Mouse (Mus musculus) ZHBTc4 (cell line): ENCODE measurements around the gene Zfp13.
A peak's percentile ranks its signal among the peaks of the same experiment; 100 is the strongest.

Experiments
- DNase-seq: peaks from one replicate; pipeline ENCODE4 v3.0.0-alpha.2; 2011; ENCODE audit warnings: low read depth, low spot score

The Zfp13 gene

DNA sequence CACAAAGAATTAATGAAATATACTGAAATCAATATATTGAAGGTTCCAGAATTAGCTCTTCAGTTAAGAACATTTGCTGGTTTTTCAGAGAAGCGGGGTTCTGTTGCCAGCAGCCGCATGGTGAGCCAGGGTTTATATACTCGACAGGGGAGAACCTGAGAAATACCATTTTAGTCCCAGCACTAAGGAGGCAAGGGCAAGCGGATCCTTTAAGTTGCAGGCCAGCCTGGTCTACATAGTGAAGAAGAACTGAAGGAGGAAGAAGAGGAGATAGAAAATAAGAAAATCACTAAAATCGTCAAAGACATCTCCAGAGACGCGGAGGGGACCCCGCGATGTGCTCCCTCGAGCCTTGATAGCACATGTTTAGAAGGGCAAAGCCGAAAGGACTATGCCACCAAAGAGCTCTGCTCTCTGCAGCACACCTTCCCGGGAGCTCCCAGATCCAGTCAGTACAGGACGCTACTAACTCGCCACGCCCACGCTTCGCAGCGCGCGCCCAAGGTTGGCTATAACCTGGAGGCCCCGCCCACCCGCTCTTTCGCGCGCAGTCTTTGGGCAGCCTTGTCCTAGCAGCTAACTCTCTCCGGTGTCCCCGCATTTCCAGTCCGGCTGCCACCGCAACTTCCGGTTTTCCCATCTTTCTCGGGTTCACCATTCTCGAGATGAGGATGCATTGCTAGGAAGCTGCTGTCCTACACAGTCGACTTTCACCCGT, 6.9 kb downstream of the Zfp13 start:
- DNase-seq = peak; percentile 100

DNA sequence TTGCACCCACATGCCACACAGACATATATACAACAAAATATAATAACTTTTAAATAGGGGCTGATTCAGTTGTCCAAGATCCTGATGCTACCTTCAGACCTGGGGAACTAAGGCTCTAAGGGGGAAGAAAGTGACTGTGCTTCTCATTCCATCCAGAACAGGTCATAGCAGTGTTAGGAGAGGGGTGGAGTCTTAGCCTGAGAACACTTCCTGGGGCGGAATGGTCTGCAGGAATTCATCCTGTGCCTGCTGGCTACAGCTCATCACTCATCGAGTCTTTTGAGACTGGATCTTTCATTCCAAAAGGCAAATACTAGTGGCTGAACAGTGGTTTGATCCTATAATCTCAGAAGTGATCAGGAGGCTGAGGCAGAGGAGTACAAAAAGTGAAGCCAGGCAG, 12.0 kb downstream of the Zfp13 start:
- DNase-seq = peak; percentile 69

DNA sequence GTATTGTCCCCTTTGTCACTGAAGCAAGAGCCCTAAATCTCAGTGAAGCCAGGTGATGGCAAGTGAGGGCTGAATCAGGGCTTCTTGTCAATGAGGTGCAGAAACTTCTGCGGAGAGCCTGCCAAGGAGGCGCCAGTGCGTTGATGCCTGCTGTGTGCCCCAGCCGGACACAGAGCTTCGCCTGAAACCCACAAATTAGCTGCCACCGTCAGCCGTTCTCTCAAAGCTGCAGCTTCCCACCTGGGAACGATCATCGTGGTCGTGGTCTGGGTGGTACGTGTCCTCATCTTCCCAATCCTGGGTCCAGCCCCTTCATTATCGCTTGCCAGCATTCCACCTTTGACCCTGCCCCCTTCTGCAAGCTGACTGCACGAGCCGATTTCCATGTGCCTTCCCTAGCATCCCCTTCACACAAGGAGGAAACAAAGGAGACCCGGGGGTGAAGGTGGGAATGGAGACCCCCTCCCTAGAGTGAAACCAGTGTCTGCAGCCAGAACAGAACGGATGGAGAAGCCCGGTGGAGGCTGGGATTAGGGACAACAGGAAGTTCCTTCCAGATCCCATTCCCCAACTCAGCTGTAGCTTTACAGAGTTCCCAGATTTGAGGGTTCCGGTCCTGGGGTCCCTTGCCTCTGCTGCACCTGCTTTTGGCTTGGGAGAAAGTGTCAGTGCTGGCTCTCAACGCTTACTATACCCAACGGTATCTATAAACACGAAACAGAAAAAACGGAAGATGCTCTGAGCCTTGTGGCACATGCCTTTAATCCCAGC, 13.4 kb downstream of the Zfp13 start:
- peak; percentile 88 for DNase-seq

DNA sequence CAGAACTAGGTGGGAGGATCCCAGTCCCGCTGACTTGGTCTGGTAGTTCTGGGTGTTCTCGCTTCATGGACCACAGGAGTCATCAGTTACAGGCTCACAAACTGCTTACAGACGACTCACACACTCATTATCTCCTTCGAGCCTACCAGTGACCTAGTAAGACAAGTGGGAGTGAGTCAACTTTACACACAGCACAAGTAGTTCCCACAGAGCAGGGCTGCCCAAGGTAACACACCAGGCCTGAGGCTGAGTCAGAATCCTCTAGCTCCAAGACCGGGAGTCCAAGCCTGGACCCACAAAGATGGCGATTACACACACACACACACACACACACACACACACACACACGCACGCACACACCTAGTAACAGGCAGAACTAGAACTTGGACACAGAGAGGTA, 14.5 kb downstream of the Zfp13 start:
- DNase-seq = no peak

DNA sequence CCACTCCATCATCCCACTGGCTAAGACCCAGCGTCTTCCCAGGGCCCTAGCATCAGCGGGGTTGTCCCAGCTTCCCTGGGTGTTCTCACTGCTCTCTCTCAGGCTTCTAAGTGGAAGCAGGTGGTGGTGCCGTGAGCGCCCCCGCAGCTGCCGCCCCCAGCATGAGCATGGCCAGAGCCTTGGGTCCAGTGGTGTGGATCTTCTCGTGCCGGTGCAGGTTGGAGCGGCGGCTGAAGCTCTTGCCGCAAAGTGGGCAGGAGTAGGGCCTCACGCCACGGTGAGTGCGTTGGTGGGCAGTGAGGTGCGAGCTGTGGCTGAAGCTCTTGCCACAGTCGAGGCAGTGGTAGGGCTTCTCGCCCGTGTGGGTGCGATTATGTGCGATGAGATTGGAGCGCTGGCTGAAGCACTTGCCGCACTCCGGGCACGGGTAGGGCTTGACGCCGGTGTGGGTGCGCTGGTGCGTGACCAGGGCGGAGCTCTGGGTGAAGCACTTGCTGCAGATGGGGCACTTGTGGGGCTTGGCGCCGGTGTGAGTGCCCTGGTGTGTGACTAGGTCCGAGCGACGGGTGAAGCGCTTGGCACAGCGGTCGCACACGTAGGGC, 23.2 kb downstream of the Zfp13 start:
- peak; percentile 59 for DNase-seq

DNA sequence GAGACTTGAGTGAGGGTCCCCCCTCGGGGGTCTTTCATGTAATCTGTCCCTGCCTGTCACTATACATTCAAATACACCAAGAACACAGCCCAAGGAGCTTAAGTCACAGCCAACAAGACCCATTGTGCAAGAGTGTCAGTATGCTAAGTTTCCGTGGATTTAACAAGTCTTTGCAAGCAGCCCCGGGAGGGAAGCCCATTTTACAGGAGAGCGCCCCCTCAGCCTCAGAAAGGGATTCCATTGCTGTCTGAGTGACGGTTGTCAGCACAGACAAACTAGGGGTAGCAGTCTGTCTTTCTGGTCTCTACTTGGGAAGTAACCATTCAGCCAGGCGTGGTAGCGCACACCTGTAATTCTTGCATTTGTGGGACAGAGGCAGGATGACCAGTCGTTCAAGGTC, 25.2 kb downstream of the Zfp13 start:
- DNase-seq = peak; percentile 51

DNA sequence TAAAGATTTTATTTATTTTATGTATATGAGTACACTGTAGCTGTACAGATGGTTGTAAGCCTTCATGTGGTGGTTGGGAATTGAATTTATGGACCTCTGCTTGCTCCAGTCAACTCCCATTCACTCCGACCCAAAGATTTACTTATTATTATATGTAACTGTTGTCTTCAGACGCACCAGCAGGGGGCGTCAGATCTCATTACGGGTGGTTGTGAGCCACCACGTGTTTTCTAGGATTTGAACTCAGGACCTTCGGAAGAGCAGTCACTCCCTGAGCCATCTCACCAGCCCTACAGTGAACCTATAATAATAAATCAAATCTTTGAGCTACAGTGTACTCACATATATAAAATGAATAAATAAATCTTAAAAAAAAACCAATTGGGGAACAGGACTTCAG, 27.2 kb downstream of the Zfp13 start:
- peak; percentile 60 for DNase-seq

DNA sequence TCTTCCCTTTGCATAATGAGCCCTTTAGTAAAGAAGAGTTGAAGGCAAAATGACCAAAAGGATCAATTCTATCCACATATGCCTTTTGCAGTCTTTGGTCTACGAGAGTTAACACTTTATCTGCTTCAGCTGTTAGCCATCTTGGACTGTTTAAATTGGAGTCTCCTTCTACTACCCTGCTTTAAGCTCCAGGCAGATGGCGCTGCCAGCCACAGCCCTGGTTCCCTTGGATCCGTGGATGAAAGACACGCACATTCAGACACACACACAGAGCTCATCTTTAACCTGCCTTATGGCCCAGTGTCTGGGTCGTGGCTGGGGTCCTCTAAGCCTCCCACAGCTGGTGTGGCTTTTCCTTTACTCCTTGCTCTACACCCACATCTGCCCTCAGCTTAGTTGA, 28.2 kb downstream of the Zfp13 start:
- DNase-seq = no peak

DNA sequence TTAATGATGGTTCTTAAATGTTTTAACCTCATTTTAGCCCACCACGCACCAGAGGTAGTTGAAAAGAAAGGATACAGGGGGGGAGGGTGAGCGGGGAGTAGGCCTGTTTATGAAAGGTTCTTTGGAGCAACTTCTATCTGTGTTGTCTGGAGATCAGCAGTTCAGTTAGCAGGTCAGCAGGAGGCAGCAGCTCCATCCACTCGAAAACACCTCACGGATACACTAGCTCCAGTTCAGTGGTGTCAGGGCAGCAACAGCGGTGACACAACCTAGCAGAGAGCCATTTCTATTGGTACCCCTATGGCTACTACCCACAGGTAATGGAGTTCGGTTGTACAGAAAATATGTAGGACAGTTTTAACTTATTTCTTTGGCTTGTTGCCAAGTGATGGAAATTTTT, 29.3 kb downstream of the Zfp13 start:
- DNase-seq = peak; percentile 75

DNA sequence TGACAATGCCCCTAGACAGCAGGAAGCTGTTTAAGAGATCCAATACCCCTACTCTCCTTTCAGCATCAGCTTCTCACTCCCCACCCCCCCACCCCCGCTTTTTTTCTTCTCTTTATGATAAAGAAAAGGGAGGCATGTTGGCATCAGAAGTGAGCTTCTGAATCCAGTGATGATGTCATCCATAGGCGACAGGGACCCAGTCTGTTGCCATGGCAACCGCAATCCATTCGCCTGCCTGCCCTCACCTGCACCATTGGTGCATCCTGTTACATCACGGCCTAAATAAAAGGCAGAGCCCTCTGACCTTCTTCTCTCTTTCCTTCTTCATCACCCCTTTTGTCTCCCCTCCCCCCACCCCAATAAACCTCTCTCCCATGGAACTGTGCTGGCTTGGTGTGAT, 30.9 kb downstream of the Zfp13 start:
- DNase-seq = peak; percentile 81

DNA sequence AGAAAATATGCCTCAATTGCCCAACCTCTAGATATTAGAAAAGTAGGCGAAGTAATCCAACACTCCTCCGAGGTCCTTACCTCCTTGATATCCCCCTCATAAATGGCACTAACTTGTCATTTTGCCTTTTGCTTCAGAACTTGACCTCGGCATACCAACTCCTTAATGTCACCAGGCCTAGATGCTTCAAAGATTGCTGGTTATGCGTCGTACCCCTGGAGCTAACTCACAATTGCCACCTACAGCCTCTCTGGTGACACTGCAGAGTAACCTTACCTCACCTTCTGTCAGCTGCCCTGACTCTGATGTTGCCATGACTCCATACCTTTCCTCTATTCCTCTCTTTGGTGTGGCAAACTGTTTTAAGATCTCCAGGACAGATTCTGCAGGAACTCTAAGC, 32.5 kb downstream of the Zfp13 start:
- DNase-seq = peak; percentile 51

DNA sequence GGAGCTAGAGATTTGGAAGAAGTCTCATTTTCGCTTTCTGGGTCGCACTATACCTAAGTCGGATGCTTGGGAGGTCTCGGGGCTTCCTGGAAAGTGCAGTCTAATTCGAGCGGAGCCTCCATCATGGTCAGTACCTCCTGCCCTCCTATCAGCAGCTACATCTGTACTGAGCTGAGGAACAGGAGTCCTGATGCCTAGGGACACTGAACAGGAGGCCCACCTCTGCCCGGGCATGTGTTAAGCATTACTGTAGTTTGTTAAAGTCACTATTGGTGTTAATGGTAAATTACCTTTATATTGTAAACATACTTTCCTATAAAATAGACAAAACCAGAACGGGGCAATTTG, 34.9 kb downstream of the Zfp13 start:
- no peak for DNase-seq

DNA sequence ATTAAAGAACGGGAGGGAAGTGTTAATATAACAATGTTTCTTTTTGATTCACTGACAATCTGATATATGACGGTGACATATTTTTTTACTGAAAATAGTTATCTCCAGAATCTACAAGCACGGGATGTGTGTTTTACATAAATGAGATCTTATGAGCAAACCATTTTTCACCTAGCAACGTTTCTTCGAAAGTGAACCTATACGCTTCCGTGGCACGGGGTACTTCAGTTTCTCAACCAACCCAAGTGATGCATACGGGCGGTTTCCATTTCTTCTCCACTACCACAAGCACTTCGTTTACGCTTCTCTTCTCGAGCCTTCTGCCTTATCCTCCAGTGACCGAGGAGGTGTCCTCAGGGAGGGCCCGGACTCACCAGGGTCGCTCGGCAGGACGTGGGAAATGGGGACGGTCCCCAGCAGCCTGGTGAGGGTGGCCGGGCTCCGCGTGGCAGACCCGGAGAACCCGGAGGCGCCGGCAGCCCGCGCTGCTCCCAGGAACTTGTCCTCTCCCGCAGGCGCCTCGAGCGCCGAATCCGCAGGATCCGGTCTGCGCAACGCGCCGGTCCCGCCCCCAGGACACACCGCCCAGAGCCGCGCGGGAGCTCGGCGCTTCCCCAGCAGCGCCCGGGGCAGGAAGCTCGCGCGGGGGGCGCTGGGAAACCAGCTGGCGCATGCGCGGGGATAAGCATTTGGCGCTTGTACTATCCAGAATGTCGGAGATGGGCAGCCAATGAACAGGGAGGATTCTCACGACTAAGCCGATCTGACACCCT, 35.5 kb downstream of the Zfp13 start, which contains the start of gene Zfp213:
Zfp213 (minus strand) TSS at position 644 of the 773 bp plus-strand sequence.
- DNase-seq = peak; percentile 98

DNA sequence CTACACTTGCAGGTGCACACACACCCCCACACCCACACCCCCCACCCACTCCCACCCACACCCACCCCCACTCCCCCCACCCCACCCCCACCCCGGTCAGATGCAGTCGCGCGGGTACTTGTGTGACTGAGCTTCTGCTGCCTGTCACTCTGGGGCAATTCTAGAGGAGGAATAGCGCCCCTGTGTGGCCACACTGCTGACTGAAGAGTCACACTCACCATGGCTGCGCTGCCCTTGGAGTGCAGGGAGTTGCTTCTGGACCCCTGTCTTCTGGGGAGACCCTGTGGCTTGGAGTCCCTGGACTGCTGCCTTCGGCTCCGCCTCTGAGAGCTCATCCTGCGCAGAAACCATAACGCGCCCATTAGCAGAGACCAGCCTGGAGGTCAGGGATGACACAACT, 39.5 kb downstream of the Zfp13 start:
- peak; percentile 87 for DNase-seq

DNA sequence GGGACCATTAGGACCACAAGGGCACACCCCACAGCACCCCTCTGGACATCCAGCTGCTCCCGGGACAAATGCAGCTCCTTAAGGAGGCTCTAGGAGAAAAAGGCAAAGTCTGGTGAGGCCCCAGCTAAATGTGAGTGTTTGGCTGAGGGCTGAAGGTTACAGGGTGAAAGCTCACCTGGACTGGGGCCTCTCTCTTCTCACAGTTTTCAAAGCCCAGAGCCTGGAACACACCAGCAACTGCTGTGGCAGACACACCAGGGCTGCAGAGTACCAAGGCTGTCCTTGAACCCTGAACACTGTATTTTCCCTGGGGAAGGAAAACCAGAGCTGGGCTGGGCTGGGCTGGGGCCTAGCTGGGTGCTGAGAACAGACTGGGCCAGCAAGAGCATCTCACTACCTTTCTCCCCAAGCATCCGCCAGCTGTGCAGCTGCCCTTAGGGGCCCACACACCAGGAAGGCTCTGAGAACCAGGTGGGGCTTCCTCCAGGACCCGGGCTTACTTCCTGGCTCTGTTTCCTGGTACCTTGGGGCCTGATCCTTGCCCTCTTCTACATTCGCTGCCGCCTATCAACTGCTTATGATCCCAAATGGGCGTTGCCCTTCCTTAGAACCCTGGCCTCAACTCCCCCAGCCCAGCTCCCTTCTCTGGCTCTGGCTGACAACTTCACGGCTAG, 43.9 kb downstream of the Zfp13 start:
- DNase-seq = no peak

DNA sequence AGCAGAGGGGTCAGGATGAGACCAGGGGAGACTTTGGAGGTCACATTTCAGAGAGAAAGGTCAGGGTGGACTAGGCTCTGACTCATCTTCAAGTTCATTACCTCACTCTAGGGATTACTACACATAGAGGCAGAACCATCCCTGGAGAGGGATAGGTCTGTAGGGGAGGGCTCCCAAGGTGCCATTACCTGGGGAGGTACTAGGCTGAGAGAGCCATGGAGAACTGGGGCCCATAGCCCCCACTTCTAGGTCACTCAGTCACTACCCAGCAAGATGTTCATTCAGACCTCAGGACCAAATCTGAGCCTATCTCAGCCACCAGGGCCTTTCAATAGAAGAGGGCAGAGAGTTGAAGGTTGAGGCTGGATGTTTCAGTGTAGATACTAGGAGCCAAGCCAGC, 45.0 kb downstream of the Zfp13 start:
- no peak for DNase-seq

DNA sequence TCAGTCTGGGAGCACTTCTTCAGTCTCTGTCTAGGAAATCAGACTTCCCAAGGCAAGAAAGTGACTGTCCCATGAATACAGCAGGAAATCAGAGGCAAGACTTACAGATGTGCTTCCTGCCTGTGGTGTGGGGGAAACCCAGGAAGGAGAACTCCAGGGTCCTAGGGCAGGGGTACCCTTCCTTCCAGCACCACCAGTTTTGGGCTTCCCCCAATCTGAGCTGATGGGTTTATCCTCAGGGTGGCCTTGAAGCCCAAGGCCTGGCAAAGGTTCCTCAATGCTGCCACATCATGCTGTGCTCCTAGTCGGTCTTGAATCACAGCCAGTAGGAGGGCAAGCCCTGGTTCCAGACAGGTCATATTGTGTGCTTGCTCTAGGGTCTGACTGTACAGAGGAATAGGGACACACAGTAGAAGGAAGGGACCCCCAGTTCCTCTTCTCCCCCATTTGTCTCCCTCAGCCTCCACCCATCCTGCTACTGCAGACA, 45.6 kb downstream of the Zfp13 start:
- no peak for DNase-seq

DNA sequence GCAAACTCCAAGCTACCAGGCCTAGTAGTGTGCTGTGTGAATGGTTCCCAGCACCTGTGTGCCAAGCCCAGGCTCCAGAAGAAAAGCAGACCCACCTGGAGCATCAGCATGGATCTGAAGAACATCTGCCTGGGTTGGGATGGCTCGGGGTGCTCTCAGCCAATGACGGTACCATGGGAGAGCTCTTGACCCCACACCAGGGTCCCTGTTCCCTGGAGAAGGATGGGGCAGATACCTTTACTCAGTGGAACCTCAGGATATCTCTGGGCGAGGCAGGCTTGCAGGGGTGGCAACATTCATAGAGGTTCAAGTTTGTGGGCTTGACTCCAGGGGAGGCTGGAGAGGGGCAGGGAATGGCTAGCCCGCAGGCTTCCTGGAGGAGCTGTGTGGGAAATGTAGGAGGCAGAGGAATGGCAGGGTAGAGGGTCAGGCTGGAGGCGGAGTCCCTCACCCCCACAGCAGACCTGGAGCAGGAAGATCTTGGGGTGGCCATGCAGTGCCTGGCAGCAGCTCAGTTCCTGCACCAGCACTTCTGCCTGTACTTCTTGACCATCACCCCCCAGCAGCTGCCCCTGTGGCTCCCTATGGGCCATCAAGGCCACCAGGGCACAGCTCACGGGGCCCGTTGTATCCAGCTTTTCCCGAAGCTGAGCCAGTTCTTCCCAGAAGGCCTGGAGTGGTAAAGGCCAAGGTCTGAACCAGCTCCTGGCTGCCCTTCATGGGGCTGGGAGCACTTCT, 46.2 kb downstream of the Zfp13 start:
- no peak for DNase-seq

DNA sequence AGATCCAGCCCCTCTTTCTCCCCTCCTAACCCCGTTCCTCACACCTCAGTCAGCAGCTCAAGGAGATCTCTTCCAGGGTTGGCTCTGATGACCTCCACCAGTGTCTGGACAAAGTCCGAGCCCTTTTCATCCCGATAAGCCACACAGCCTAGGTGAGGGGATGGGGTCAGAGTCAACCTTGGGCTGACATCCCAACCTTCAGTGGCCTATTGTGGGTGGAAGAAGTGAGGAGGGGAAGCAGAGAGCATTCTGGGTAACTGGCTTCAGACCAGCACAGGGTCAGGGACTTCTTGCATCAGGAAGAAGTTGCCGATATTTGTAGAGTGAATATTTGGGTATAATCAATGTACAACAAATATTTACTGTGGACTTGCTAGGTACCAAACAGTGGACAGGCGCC, 47.3 kb downstream of the Zfp13 start:
- no peak for DNase-seq

DNA sequence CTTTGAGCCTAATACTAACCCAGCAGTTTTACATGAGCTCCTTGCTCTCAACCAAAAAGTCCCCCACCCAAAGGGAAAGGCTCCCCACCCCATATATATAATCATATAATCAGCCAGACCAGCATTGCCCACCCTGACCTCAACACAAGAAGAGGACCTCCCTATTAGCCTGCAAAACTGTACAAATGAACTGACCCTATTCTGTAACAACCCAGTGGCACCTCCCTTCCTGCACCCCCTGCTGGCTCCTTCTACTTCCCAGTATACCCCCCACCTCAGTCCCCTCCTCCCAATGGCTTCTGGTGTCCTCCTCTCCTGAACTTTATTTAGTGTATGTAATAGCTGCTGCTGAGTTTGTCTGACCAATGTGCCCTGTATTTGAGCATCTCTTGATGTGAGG, 47.9 kb downstream of the Zfp13 start:
- DNase-seq = no peak

DNA sequence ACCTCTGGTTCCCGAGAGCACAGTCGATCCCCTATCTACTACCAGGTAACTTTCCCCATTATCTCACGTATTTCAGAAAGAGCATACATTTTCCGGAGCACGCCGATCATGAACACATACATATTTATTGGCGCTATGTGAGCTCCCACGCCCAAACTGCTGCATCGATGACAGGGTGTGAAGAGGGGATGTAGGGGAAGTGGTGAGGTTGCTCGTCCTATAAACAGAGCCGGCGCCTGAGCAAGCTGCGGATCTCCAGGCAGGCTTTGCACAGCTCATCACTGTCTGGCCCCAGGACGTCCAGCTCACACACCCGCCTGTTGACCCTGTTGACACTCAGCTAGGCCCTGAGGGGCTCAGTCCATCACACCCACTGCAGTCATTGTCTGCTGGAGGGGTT, 48.4 kb downstream of the Zfp13 start:
- DNase-seq = peak; percentile 37
